Mouse (Mus musculus): ENCODE measurements at regions not wholly inside any gene's neighbourhood (a gene's known extent, or its start where the extent isn't known, plus 50 kb on each side); places are given as distances from the start of the nearest gene placed in this dataset.
A peak's percentile ranks its signal among the peaks of the same experiment; 100 is the strongest.

GRCm38 (mm10) chr1:136699571-136699970 lies 74.9 kb downstream of the Zfp281 start:
- Histone ChIP-seq H3K4me1 (ENCODE audit: control insufficient read depth in 1 of 2, insufficient read depth in 2 of 2, low read length in 2 of 2) (no peaks in the 10 kb centered on the region), H3K79me2 (ENCODE audit: control insufficient read depth, insufficient read depth, low read length, poor library complexity) (no peaks in the 10 kb centered on the region), H3K9ac (ENCODE audit: control insufficient read depth, low read depth, low read length, poor library complexity, severe bottlenecking) (no peak overlapping the region), H3K4me3 (ENCODE audit: control insufficient read depth in 1 of 2, insufficient read depth in 1 of 2, low read depth in 2 of 2, low read length in 2 of 2) (no peak overlapping the region), H3K27ac (ENCODE audit: control insufficient read depth, low read depth, low read length) (no peak overlapping the region), H3K27me3 (ENCODE audit: control insufficient read depth in 1 of 2, insufficient read depth in 2 of 2, low read length in 2 of 2) (no peaks in the 10 kb centered on the region), H3K9me3 (replicated peaks; ENCODE audit: insufficient read depth, low read length) (no peaks in the 10 kb centered on the region), H3K36me3 (ENCODE audit: control insufficient read depth in 1 of 2, insufficient read depth in 2 of 2, low read length in 2 of 2) (no peaks in the 10 kb centered on the region)
- peak; percentile 51; the same call in 1 of the 2 replicates for TF ChIP-seq GATA1 (IDR thresholded peaks at IDR 0.05; ENCODE audit: low read depth, low read length)
- TF ChIP-seq CHD2 (IDR thresholded peaks at IDR 0.05; ENCODE audit: low read length), result no peak
- DNase-seq (ENCODE audit: low read depth, low spot score), result no peak

GRCm38 (mm10) chr1:136704139-136704538 lies 79.4 kb downstream of the Zfp281 start:
- Histone ChIP-seq H3K27me3 (ENCODE audit: control insufficient read depth in 1 of 2, insufficient read depth in 2 of 2, low read length in 2 of 2) (no peaks in the 10 kb centered on the region), H3K4me1 (ENCODE audit: control insufficient read depth in 1 of 2, insufficient read depth in 2 of 2, low read length in 2 of 2) (peaks cover 0 to 9% of the 10 kb centered on the region in 2 experiments; a peak in 2 of 4 replicates)

GRCm38 (mm10) chr1:136706509-136706908 lies 81.8 kb downstream of the Zfp281 start:
- H3K79me2 ChIP-seq (ENCODE audit: control insufficient read depth, insufficient read depth, low read length, poor library complexity), result no peaks in the 10 kb centered on the region
- H3K9me3 ChIP-seq (replicated peaks; ENCODE audit: insufficient read depth, low read length), result no peaks in the 10 kb centered on the region
- H3K9ac ChIP-seq (ENCODE audit: control insufficient read depth, low read depth, low read length, poor library complexity, severe bottlenecking), result peak overlapping the region; percentile 46
- H3K4me3 ChIP-seq (ENCODE audit: control insufficient read depth in 1 of 2, insufficient read depth in 1 of 2, low read depth in 2 of 2, low read length in 2 of 2), result peak overlapping the region; percentile 41 to 56
- no peaks in the 10 kb centered on the region; a peak in 2 of 4 replicates for H3K36me3 ChIP-seq (ENCODE audit: control insufficient read depth in 1 of 2, insufficient read depth in 2 of 2, low read length in 2 of 2)
- no peaks in the 10 kb centered on the region for H3K27me3 ChIP-seq (ENCODE audit: control insufficient read depth in 1 of 2, insufficient read depth in 2 of 2, low read length in 2 of 2)
- peak; percentile 83 for DNase-seq (ENCODE audit: low read depth, low spot score)
- peaks cover 0 to 9% of the 10 kb centered on the region in 2 experiments; a peak in 2 of 4 replicates for H3K4me1 ChIP-seq (ENCODE audit: control insufficient read depth in 1 of 2, insufficient read depth in 2 of 2, low read length in 2 of 2)
- TF ChIP-seq USF2 (IDR thresholded peaks at IDR 0.05; ENCODE audit: borderline replicate concordance in 1 of 2, insufficient read depth in 1 of 2, low read depth in 1 of 2, low read length in 2 of 2) (no peak), E2F4 (IDR thresholded peaks at IDR 0.05; ENCODE audit: borderline replicate concordance, low read depth, low read length) (no peak), MAFK (IDR thresholded peaks at IDR 0.05; ENCODE audit: borderline replicate concordance, low read depth, low read length) (no peak), ZC3H11A (IDR thresholded peaks at IDR 0.05; ENCODE audit: low read depth, low read length) (no peak), POLR2A (IDR thresholded peaks at IDR 0.05; ENCODE audit: control insufficient read depth in 1 of 2, insufficient read depth in 1 of 2, low read depth in 1 of 2, low read length in 2 of 2, poor library complexity in 1 of 2) (no peak), UBTF (IDR thresholded peaks at IDR 0.05; ENCODE audit: borderline replicate concordance, insufficient read depth, low read depth, low read length) (no peak), CHD1 (IDR thresholded peaks at IDR 0.05; ENCODE audit: low read depth, low read length) (no peak), SIN3A (IDR thresholded peaks at IDR 0.05; ENCODE audit: low read length) (peak; percentile 79), MXI1 (IDR thresholded peaks at IDR 0.05; ENCODE audit: low read depth, low read length) (peak; percentile 79), GATA1 (IDR thresholded peaks at IDR 0.05; ENCODE audit: low read depth, low read length) (peak; percentile 65), POLR2AphosphoS2 (IDR thresholded peaks at IDR 0.05; ENCODE audit: low read length) (no peak), MYC (IDR thresholded peaks at IDR 0.05; ENCODE audit: low read depth, low read length) (peak; percentile 55), TBP (IDR thresholded peaks at IDR 0.05; ENCODE audit: low read depth, low read length) (no peak), ELF1 (IDR thresholded peaks at IDR 0.05; ENCODE audit: low read depth, low read length) (no peak), TAL1 (IDR thresholded peaks at IDR 0.05; ENCODE audit: low read length) (no peak)
- H3K27ac ChIP-seq (ENCODE audit: control insufficient read depth, low read depth, low read length), result peak overlapping the region; percentile 50

More at GRCm38 (mm10) chr1:136704139-136704538, 79.4 kb downstream of the Zfp281 start:
- Histone ChIP-seq H3K27ac (ENCODE audit: control insufficient read depth, low read depth, low read length) (no peak overlapping the region), H3K4me3 (ENCODE audit: control insufficient read depth in 1 of 2, insufficient read depth in 1 of 2, low read depth in 2 of 2, low read length in 2 of 2) (no peak overlapping the region), H3K79me2 (ENCODE audit: control insufficient read depth, insufficient read depth, low read length, poor library complexity) (no peaks in the 10 kb centered on the region), H3K9me3 (replicated peaks; ENCODE audit: insufficient read depth, low read length) (no peaks in the 10 kb centered on the region), H3K9ac (ENCODE audit: control insufficient read depth, low read depth, low read length, poor library complexity, severe bottlenecking) (no peak overlapping the region), H3K36me3 (ENCODE audit: control insufficient read depth in 1 of 2, insufficient read depth in 2 of 2, low read length in 2 of 2) (no peaks in the 10 kb centered on the region; a peak in 2 of 4 replicates)
- DNase-seq (ENCODE audit: low read depth, low spot score), result no peak
- no peak for TF ChIP-seq ZMIZ1 (IDR thresholded peaks at IDR 0.05; ENCODE audit: low read depth, low read length)
- no peak for TF ChIP-seq POLR2A (IDR thresholded peaks at IDR 0.05; ENCODE audit: control insufficient read depth in 1 of 2, insufficient read depth in 1 of 2, low read depth in 1 of 2, low read length in 2 of 2, poor library complexity in 1 of 2)
- TF ChIP-seq JUND (IDR thresholded peaks at IDR 0.05; ENCODE audit: low read depth, low read length), result no peak
- no peak for TF ChIP-seq SIN3A (IDR thresholded peaks at IDR 0.05; ENCODE audit: low read length)
- no peak for TF ChIP-seq NELFE (IDR thresholded peaks at IDR 0.05; ENCODE audit: low read depth, low read length)
- TF ChIP-seq USF1 (IDR thresholded peaks at IDR 0.05; ENCODE audit: low read depth, low read length), result no peak
- no peak for TF ChIP-seq USF2 (IDR thresholded peaks at IDR 0.05; ENCODE audit: borderline replicate concordance in 1 of 2, insufficient read depth in 1 of 2, low read depth in 1 of 2, low read length in 2 of 2)
- TF ChIP-seq TBP (IDR thresholded peaks at IDR 0.05; ENCODE audit: low read depth, low read length), result no peak
- TF ChIP-seq ZNF384 (IDR thresholded peaks at IDR 0.05; ENCODE audit: low read depth, low read length), result no peak
- TF ChIP-seq EP300 (IDR thresholded peaks at IDR 0.05; ENCODE audit: low read depth in 1 of 2, low read length in 2 of 2), result no peak
- no peak for TF ChIP-seq RAD21 (IDR thresholded peaks at IDR 0.05; ENCODE audit: low read depth, low read length)
- no peak for TF ChIP-seq ELF1 (IDR thresholded peaks at IDR 0.05; ENCODE audit: low read depth, low read length)
- no peak for TF ChIP-seq MXI1 (IDR thresholded peaks at IDR 0.05; ENCODE audit: low read depth, low read length)
- no peak for TF ChIP-seq MEF2A (IDR thresholded peaks at IDR 0.05; ENCODE audit: extremely low read depth, insufficient replicate concordance, low read depth, low read length, poor library complexity, severe bottlenecking)
- no peak for TF ChIP-seq MAZ (IDR thresholded peaks at IDR 0.05; ENCODE audit: low read depth, low read length)
- TF ChIP-seq NRF1 (IDR thresholded peaks at IDR 0.05; ENCODE audit: insufficient read depth, low read depth, low read length, poor library complexity, severe bottlenecking), result no peak
- no peak for TF ChIP-seq ZKSCAN1 (IDR thresholded peaks at IDR 0.05; ENCODE audit: low read depth, low read length)
- no peak for TF ChIP-seq ETS1 (IDR thresholded peaks at IDR 0.05; ENCODE audit: low read depth, low read length)
- TF ChIP-seq RCOR1 (IDR thresholded peaks at IDR 0.05; ENCODE audit: low read depth, low read length), result no peak
